In the genomic region with DNA sequence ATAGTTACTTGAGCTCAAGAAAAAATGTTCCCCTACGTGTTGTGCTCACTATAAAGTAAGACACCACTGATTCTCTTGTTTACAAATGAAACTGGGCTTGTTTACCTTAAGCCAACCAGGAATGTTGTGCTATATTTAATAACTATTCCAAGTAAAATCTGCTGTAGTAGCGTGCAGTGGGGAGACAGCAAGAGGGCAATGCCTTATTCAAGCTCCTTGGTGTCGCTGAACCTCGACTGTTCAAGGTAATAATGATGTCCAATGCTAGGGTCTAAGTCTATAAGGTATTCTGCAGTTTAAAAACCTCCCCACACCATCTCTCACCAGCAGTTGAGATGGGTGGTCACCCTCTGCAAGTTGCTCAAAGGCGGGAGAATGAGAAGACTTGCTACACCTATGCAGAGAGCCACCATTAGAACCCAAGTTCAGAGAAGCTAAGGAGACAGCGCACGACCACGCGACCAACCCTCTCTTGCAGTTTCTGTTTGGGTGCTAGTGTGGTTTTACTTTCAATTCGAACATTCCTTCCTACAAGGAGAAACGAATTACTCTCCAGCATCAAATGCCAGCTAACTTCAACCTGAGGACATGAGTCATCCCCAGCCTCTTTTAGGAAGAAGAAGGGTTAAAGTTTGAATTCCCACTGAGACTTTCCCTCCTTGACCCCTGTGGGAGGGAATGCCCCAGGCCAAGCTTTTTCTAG, we compare ENCODE assay signal across 10 mouse cellular contexts.
DNase-seq lines count a peak whose midpoint lies in the region; ATAC-seq and TF ChIP-seq lines count a peak whose summit lies in the region.
"Had no signal": no experiment of that assay in that cellular context is flagged by ENCODE, and none has a peak within 500 bp of the region (broad histone marks: within the 10 kb centered on the region; RNA-seq: fewer than 3 reads in every experiment).

No protein-coding gene starts in this region.

- H3K27me3 ChIP-seq in heart, postnatal 0 days (ENCODE audit: control insufficient read depth, insufficient read depth, low read length): no peaks in the 10 kb centered on the region
- no peaks in the 10 kb centered on the region for H3K27me3 ChIP-seq in intestine, embryonic 16.5 days (replicated peaks; ENCODE audit: control insufficient read depth, insufficient read depth, low read length)
- H3K27me3 ChIP-seq: Patski had no signal

- TF ChIP-seq CTCF in heart, postnatal 0 days (IDR thresholded peaks at IDR 0.05; ENCODE audit: low read depth): no peak

- H3K36me3 ChIP-seq in heart, postnatal 0 days (replicated peaks; ENCODE audit: control insufficient read depth, insufficient read depth, low read length): no peaks in the 10 kb centered on the region
- no peaks in the 10 kb centered on the region for H3K36me3 ChIP-seq in intestine, embryonic 16.5 days (ENCODE audit: control insufficient read depth, insufficient read depth, low read length)
- H3K36me3 ChIP-seq: midbrain, embryonic 13.5 days had no signal

- H3K4me2 ChIP-seq in heart, postnatal 0 days (ENCODE audit: low read depth, low read length): peak overlapping the region; percentile 41
- H3K4me2 ChIP-seq in intestine, embryonic 16.5 days (ENCODE audit: low read depth, low read length): no peak overlapping the region
- H3K4me2 ChIP-seq: midbrain, embryonic 13.5 days had no signal

- peak overlapping the region; percentile 62 for H3K27ac ChIP-seq in heart, postnatal 0 days (ENCODE audit: low read depth)
- 0 out of 2 replicates have a peak overlapping the region, but pooled peaks have one; percentile 14 for H3K27ac ChIP-seq in intestine, embryonic 16.5 days (ENCODE audit: low read length)
- H3K27ac ChIP-seq: midbrain, embryonic 13.5 days had no signal

- peak overlapping the region; percentile 2; the same call in 1 of the 2 replicates for H3K4me3 ChIP-seq in heart, postnatal 0 days (ENCODE audit: low read depth, low read length)
- no peak overlapping the region for H3K4me3 ChIP-seq in intestine, embryonic 16.5 days (ENCODE audit: low read length)
- H3K4me3 ChIP-seq: midbrain, embryonic 13.5 days had no signal

- no peak for TF ChIP-seq EP300 in heart, postnatal 0 days (IDR thresholded peaks at IDR 0.05; ENCODE audit: low read depth)

- DNase-seq in heart, postnatal 0 days (ENCODE audit: low spot score): no peak
- no peak for DNase-seq in heart, postnatal 14 days
- peak; percentile 10 for DNase-seq in 416B (ENCODE audit: low read depth)
- peak; percentile 43 for DNase-seq in Muller cell, postnatal 12 days (ENCODE audit: inconsistent ontology term)
- no peak for DNase-seq in cerebellum, adult 11-12 months
- DNase-seq in frontal cortex, postnatal 10 days (ENCODE audit: low spot score in 2 of 2): no peak
- no peak for DNase-seq in kidney, adult 11 months

- H3K9ac ChIP-seq in heart, postnatal 0 days (replicated peaks; ENCODE audit: low read depth, low read length): no peak overlapping the region
- H3K9ac ChIP-seq in intestine, embryonic 16.5 days (ENCODE audit: low read depth, low read length): no peak overlapping the region
- H3K9ac ChIP-seq: midbrain, embryonic 13.5 days had no signal

- ATAC-seq in heart, postnatal 0 days (ENCODE audit: insufficient read depth, low read depth): no peak
- no peak for ATAC-seq in intestine, embryonic 16.5 days
- ATAC-seq: midbrain, embryonic 13.5 days; Patski had no signal

- intact Hi-C loops in heart, postnatal 14 days (cut with DNase I): no loop called here

- WGBS in heart, postnatal 0 days: 69% methylated on average over 11 of the region's 11 CpGs
- 80% methylated on average over 11 of the region's 11 CpGs for WGBS in intestine, embryonic 16.5 days

- no peaks in the 10 kb centered on the region for H3K9me3 ChIP-seq in heart, postnatal 0 days (replicated peaks; ENCODE audit: control insufficient read depth, low read length)
- H3K9me3 ChIP-seq in intestine, embryonic 16.5 days (ENCODE audit: control insufficient read depth, low read length): no peaks in the 10 kb centered on the region
- H3K9me3 ChIP-seq: midbrain, embryonic 13.5 days had no signal

- H3K4me1 ChIP-seq in heart, postnatal 0 days (ENCODE audit: control insufficient read depth, insufficient read depth): peaks cover 15% of the 10 kb centered on the region
- peaks cover 40% of the 10 kb centered on the region for H3K4me1 ChIP-seq in intestine, embryonic 16.5 days (ENCODE audit: control insufficient read depth, insufficient read depth, low read length)

Comparison
In these comparisons a context has a peak if more than half of its experiments do, and no peak if none do; other contexts are left out.
1. DNase-seq: peak in 416B (single experiment) and Muller cell, postnatal 12 days (single experiment); none in heart, postnatal 0 days (single experiment), heart, postnatal 14 days (0 of 2), cerebellum, adult 11-12 months (single experiment), frontal cortex, postnatal 10 days (0 of 2) and kidney, adult 11 months (single experiment).